Mouse (Mus musculus) hindbrain, embryonic 13.5 days (tissue): ENCODE results near the gene Clip3. TPM values are rescaled to one million over a fixed set of nuclear protein-coding genes. Genes with fewer than 3 reads are reported as not detected.

Experiments used
- ATAC-seq: fragments of 200-750 bp; cut with Nextera tagmentation; 2 replicates; pipeline ENCODE4 v1.8.0; 2017; ENCODE audit warnings: moderate TSS enrichment; ENCODE audit not compliant: low FRiP score
- H3K27ac ChIP-seq: fragments of 300-500 bp; sonication (generic); 2 replicates; pipeline ENCODE4 v1.5.1; 2015; ENCODE audit warnings: inconsistent platforms, mild to moderate bottlenecking, moderate library complexity
- H3K27me3 ChIP-seq: fragments of 300-500 bp; sonication (generic); 2 replicates; pipeline ENCODE4 v1.6.1; 2015; ENCODE audit warnings: mild to moderate bottlenecking, inconsistent platforms
- H3K36me3 ChIP-seq: fragments of 300-500 bp; sonication (generic); 2 replicates; pipeline ENCODE4 v1.6.1; 2015; ENCODE audit warnings: mild to moderate bottlenecking, inconsistent platforms
- H3K4me1 ChIP-seq: fragments of 300-500 bp; sonication (generic); replicated peaks from 2 replicates; pipeline ENCODE4 v1.6.1; 2015; ENCODE audit warnings: inconsistent platforms
- H3K4me2 ChIP-seq: fragments of 300-500 bp; sonication (generic); 2 replicates; pipeline ENCODE4 v1.6.1; 2015; ENCODE audit warnings: inconsistent platforms, mild to moderate bottlenecking, moderate library complexity
- H3K4me3 ChIP-seq: fragments of 300-500 bp; sonication (generic); 2 replicates; pipeline ENCODE4 v1.5.1; 2015; ENCODE audit warnings: mild to moderate bottlenecking, inconsistent platforms
- H3K9ac ChIP-seq: fragments of 300-500 bp; sonication (generic); 2 replicates; pipeline ENCODE4 v1.6.1; 2015; ENCODE audit warnings: mild to moderate bottlenecking, inconsistent platforms
- H3K9me3 ChIP-seq: fragments of 300-500 bp; sonication (generic); 2 replicates; pipeline ENCODE4 v1.6.1; 2016; ENCODE audit warnings: inconsistent platforms
- WGBS: fragments of 180-500 bp; shearing (Covaris S2); methylation state at CpG from one replicate; pipeline ENCODE4 v1.1.7; 2015; 5-methylcytosine and 5-hydroxymethylcytosine counted together
- polyA plus RNA-seq: library from polyadenylated mRNA; unstranded; fragments of >200 nt; fragmentation: Nextera tagmentation; extraction: Ambion mirVana; gene quantifications from 2 replicates; pipeline ENCODE4 v1.2.1, GENCODE M21; 2015

Gene Clip3
- polyA plus RNA-seq, 1 experiment from 2014 or later = 90.1 TPM

- H3K9ac ChIP-seq = peak overlapping the region; percentile 74
- under 1% methylated on average over 20 of the region's 20 CpGs for whole genome bisulfite sequencing
These were observed 10.8 kb upstream of the Clip3 start for GRCm38 (mm10) chr7:30280670-30281138.

GRCm38 (mm10) chr7:30281522-30281921 lies 10.0 kb upstream of the Clip3 start:
- 78% methylated on average over 4 of the region's 4 CpGs for WGBS

More at GRCm38 (mm10) chr7:30280670-30281138, 10.8 kb upstream of the Clip3 start:
- ATAC-seq = peak; percentile 87
- Histone ChIP-seq H3K27ac (peak overlapping the region; percentile 98), H3K4me2 (peak overlapping the region; percentile 93), H3K4me3 (peak overlapping the region; percentile 74), H3K27me3 (no peaks in the 10 kb centered on the region), H3K36me3 (no peaks in the 10 kb centered on the region), H3K9me3 (no peaks in the 10 kb centered on the region), H3K4me1 (peaks cover 15% of the 10 kb centered on the region)

GRCm38 (mm10) chr7:30282740-30283139 lies 8.8 kb upstream of the Clip3 start:
- ATAC-seq = no peak
- Histone ChIP-seq H3K27ac (no peak overlapping the region), H3K27me3 (no peaks in the 10 kb centered on the region), H3K36me3 (no peaks in the 10 kb centered on the region), H3K4me1 (peaks cover 15% of the 10 kb centered on the region), H3K4me2 (no peak overlapping the region), H3K4me3 (no peak overlapping the region), H3K9me3 (no peaks in the 10 kb centered on the region), H3K9ac (no peak overlapping the region)
- 86% methylated on average over 7 of the region's 7 CpGs for WGBS

More at GRCm38 (mm10) chr7:30281522-30281921, 10.0 kb upstream of the Clip3 start:
- no peaks in the 10 kb centered on the region for H3K36me3 ChIP-seq
- H3K4me3 ChIP-seq = peak overlapping the region; percentile 74; the same call in 1 of the 2 replicates
- ATAC-seq = no peak
- H3K27me3 ChIP-seq = no peaks in the 10 kb centered on the region
- peaks cover 15% of the 10 kb centered on the region for H3K4me1 ChIP-seq
- no peaks in the 10 kb centered on the region for H3K9me3 ChIP-seq
- peak overlapping the region; percentile 93 for H3K4me2 ChIP-seq
- H3K9ac ChIP-seq = no peak overlapping the region
- no peak overlapping the region for H3K27ac ChIP-seq

- H3K27ac ChIP-seq = no peak overlapping the region
These were observed 4.7 kb upstream of the Clip3 start for GRCm38 (mm10) chr7:30286701-30287410.

GRCm38 (mm10) chr7:30288046-30288445 lies 3.5 kb upstream of the Clip3 start:
- Histone ChIP-seq H3K36me3 (no peaks in the 10 kb centered on the region; the same call in 1 of the 2 replicates), H3K4me1 (peaks cover 27% of the 10 kb centered on the region), H3K9ac (no peak overlapping the region), H3K9me3 (no peaks in the 10 kb centered on the region), H3K27ac (no peak overlapping the region), H3K4me2 (no peak overlapping the region), H3K27me3 (0 out of 2 replicates have a peak, but pooled peaks cover 2% of the 10 kb centered on the region), H3K4me3 (no peak overlapping the region)
- 70% methylated on average over 6 of the region's 6 CpGs for WGBS
- no peak for ATAC-seq

More at GRCm38 (mm10) chr7:30286701-30287410, 4.7 kb upstream of the Clip3 start:
- Histone ChIP-seq H3K36me3 (no peaks in the 10 kb centered on the region), H3K4me3 (no peak overlapping the region), H3K9me3 (no peaks in the 10 kb centered on the region), H3K4me1 (peaks cover 18% of the 10 kb centered on the region), H3K9ac (no peak overlapping the region), H3K27me3 (0 out of 2 replicates have a peak, but pooled peaks cover 2% of the 10 kb centered on the region), H3K4me2 (no peak overlapping the region)
- ATAC-seq = no peak
- WGBS = 67% methylated on average over 8 of the region's 8 CpGs

GRCm38 (mm10) chr7:30289071-30289713 lies 2.3 kb upstream of the Clip3 start:
- Histone ChIP-seq H3K4me1 (peaks cover 37% of the 10 kb centered on the region), H3K27me3 (0 out of 2 replicates have a peak, but pooled peaks cover 2% of the 10 kb centered on the region), H3K36me3 (peaks cover 8% of the 10 kb centered on the region), H3K4me3 (no peak overlapping the region), H3K9me3 (no peaks in the 10 kb centered on the region), H3K4me2 (no peak overlapping the region), H3K27ac (no peak overlapping the region), H3K9ac (0 out of 2 replicates have a peak overlapping the region, but pooled peaks have one; percentile 13)
- ATAC-seq = no peak
- WGBS = 70% methylated on average over 7 of the region's 7 CpGs

GRCm38 (mm10) chr7:30289714-30290399 lies 1.7 kb upstream of the Clip3 start:
- Histone ChIP-seq H3K27ac (no peak overlapping the region), H3K4me3 (no peak overlapping the region), H3K4me2 (no peak overlapping the region), H3K9me3 (no peaks in the 10 kb centered on the region), H3K27me3 (0 out of 2 replicates have a peak, but pooled peaks cover 2% of the 10 kb centered on the region), H3K4me1 (peaks cover 44% of the 10 kb centered on the region), H3K36me3 (peaks cover 14% of the 10 kb centered on the region), H3K9ac (peak overlapping the region; percentile 13; the same call in 1 of the 2 replicates)
- 52% methylated on average over 10 of the region's 10 CpGs for WGBS
- no peak for ATAC-seq

GRCm38 (mm10) chr7:30293795-30294194 lies 2.3 kb downstream of the Clip3 start:
- Histone ChIP-seq H3K4me3 (no peak overlapping the region), H3K9ac (0 out of 2 replicates have a peak overlapping the region, but pooled peaks have one; percentile 49), H3K9me3 (no peaks in the 10 kb centered on the region), H3K36me3 (peaks cover 54% of the 10 kb centered on the region), H3K4me1 (peaks cover 49% of the 10 kb centered on the region), H3K4me2 (peak overlapping the region; percentile 21), H3K27ac (no peak overlapping the region), H3K27me3 (no peaks in the 10 kb centered on the region)
- 75% methylated on average over 13 of the region's 13 CpGs for WGBS
- no peak for ATAC-seq

GRCm38 (mm10) chr7:30294296-30294695 lies 2.8 kb downstream of the Clip3 start:
- no peak overlapping the region for H3K27ac ChIP-seq
- H3K36me3 ChIP-seq = peaks cover 59% of the 10 kb centered on the region
- no peaks in the 10 kb centered on the region for H3K27me3 ChIP-seq
- WGBS = 89% methylated on average over 5 of the region's 5 CpGs
- H3K9ac ChIP-seq = 0 out of 2 replicates have a peak overlapping the region, but pooled peaks have one; percentile 49
- H3K4me2 ChIP-seq = no peak overlapping the region
- no peaks in the 10 kb centered on the region for H3K9me3 ChIP-seq
- H3K4me1 ChIP-seq = peaks cover 47% of the 10 kb centered on the region
- ATAC-seq = no peak
- H3K4me3 ChIP-seq = no peak overlapping the region

- 81% methylated on average over 10 of the region's 10 CpGs for WGBS
- Histone ChIP-seq H3K9me3 (no peaks in the 10 kb centered on the region), H3K27ac (no peak overlapping the region), H3K4me1 (peaks cover 39% of the 10 kb centered on the region), H3K9ac (0 out of 2 replicates have a peak overlapping the region, but pooled peaks have one; percentile 2), H3K27me3 (no peaks in the 10 kb centered on the region), H3K36me3 (peaks cover 67% of the 10 kb centered on the region), H3K4me3 (no peak overlapping the region), H3K4me2 (no peak overlapping the region)
- no peak for ATAC-seq
These were observed 3.6 kb downstream of the Clip3 start for GRCm38 (mm10) chr7:30295103-30295502.

GRCm38 (mm10) chr7:30296816-30297215 lies 5.3 kb downstream of the Clip3 start:
- no peaks in the 10 kb centered on the region for H3K9me3 ChIP-seq
- H3K36me3 ChIP-seq = peaks cover 83% of the 10 kb centered on the region
- peaks cover 31% of the 10 kb centered on the region for H3K4me1 ChIP-seq
- ATAC-seq = no peak
- H3K9ac ChIP-seq = no peak overlapping the region
- H3K4me3 ChIP-seq = no peak overlapping the region
- H3K27ac ChIP-seq = no peak overlapping the region
- H3K4me2 ChIP-seq = no peak overlapping the region
- H3K27me3 ChIP-seq = no peaks in the 10 kb centered on the region
- 94% methylated on average over 15 of the region's 15 CpGs for WGBS

- Histone ChIP-seq H3K27me3 (no peaks in the 10 kb centered on the region), H3K9me3 (no peaks in the 10 kb centered on the region), H3K36me3 (peaks cover 88% of the 10 kb centered on the region), H3K4me3 (no peak overlapping the region), H3K4me1 (peaks cover 29% of the 10 kb centered on the region), H3K27ac (no peak overlapping the region), H3K9ac (no peak overlapping the region), H3K4me2 (no peak overlapping the region)
- WGBS = 86% methylated on average over 16 of the region's 16 CpGs
- ATAC-seq = no peak
These were observed 5.7 kb downstream of the Clip3 start for GRCm38 (mm10) chr7:30297266-30297665.
